Mouse (Mus musculus): ENCODE measurements at regions not wholly inside any gene's neighbourhood (a gene's known extent, or its start where the extent isn't known, plus 50 kb on each side); places are given as distances from the start of the nearest gene placed in this dataset.

DNA sequence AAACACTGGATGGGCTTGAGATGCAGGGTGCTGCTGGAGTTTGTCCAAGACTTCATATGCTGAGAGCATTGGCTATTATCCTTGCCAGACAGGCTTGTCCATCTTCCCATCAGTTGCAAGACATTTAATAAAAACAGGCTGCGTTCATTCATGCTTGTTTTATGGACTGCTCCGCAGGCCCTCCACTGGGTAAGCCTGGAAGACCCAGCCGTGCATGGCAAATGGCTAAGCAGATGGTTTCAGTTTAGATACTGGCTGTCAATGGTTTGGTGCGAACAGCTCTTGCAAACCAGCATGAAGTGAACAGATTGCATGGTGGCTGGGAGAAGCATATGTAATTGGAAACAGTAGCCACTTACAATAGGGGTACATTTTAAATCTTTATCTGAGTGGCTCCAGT lies 556.4 kb upstream of the Klf4 start:
- no peak for TF ChIP-seq CTCF (conservative IDR thresholded peaks at IDR 0.05; ENCODE audit: low read length)
- no peak for TF ChIP-seq NANOG (IDR thresholded peaks at IDR 0.05; ENCODE audit: borderline replicate concordance, low read length)
- no peak for TF ChIP-seq POU5F1 (IDR thresholded peaks at IDR 0.05; ENCODE audit: borderline replicate concordance, low read length)

Measured in E14TG2a.4 (cell line).